Mouse (Mus musculus) liver, embryonic 11.5 days (tissue): Measurements from ENCODE around the gene Pak7. TPM values are rescaled to one million over a fixed set of nuclear protein-coding genes. Genes with fewer than 3 reads are reported as not detected.

Source experiments
- ATAC-seq: fragments of 200-750 bp; cut with Nextera tagmentation; replicated peaks from 2 replicates; pipeline ENCODE4 v1.8.0; 2017; ENCODE audit warnings: moderate number of reproducible peaks, mild to moderate bottlenecking, moderate TSS enrichment, moderate library complexity; ENCODE audit not compliant: low FRiP score
- DNase-seq: peaks from one replicate; pipeline ENCODE4 v3.0.0-alpha.2; 2017; ENCODE audit warnings: low spot score
- H3K27ac ChIP-seq: fragments of 300-500 bp; sonication (generic); 2 replicates; pipeline ENCODE4 v1.5.1; 2014; ENCODE audit warnings: mild to moderate bottlenecking, low read depth, low read length, control low read depth
- H3K27me3 ChIP-seq: fragments of 300-500 bp; sonication (generic); replicated peaks from 2 replicates; pipeline ENCODE4 v1.6.1; 2014; ENCODE audit warnings: low read length, mixed read lengths; ENCODE audit not compliant: control insufficient read depth, insufficient read depth
- H3K36me3 ChIP-seq: fragments of 300-500 bp; sonication (generic); 2 replicates; pipeline ENCODE4 v1.6.1; 2014; ENCODE audit warnings: mild to moderate bottlenecking, low read length, moderate library complexity, mixed read lengths; ENCODE audit not compliant: control insufficient read depth, insufficient read depth
- H3K4me1 ChIP-seq: fragments of 300-500 bp; sonication (generic); replicated peaks from 2 replicates; pipeline ENCODE4 v1.6.1; 2014; ENCODE audit warnings: low read length, mixed read lengths; ENCODE audit not compliant: control insufficient read depth, insufficient read depth
- H3K4me2 ChIP-seq: fragments of 300-500 bp; sonication (generic); 2 replicates; pipeline ENCODE4 v1.6.1; 2014; ENCODE audit warnings: mild to moderate bottlenecking, control low read depth, moderate library complexity
- H3K4me3 ChIP-seq: fragments of 300-500 bp; sonication (generic); 2 replicates; pipeline ENCODE4 v1.5.1; 2014; ENCODE audit warnings: low read depth, low read length, control low read depth
- H3K9ac ChIP-seq: fragments of 300-500 bp; sonication (generic); 2 replicates; pipeline ENCODE4 v1.6.1; 2014; ENCODE audit warnings: low read depth, low read length, control low read depth
- H3K9me3 ChIP-seq: fragments of 300-500 bp; sonication (generic); 2 replicates; pipeline ENCODE4 v1.6.1; 2016; ENCODE audit warnings: low read length, inconsistent platforms, mixed read lengths; ENCODE audit not compliant: control insufficient read depth
- WGBS: fragments of 180-500 bp; shearing (Covaris S2); extraction: QIAGEN DNeasy Blood & Tissue Kit; methylation state at CpG from one replicate; pipeline ENCODE4 v1.1.7; 2014; 5-methylcytosine and 5-hydroxymethylcytosine counted together
- polyA plus RNA-seq: library from polyadenylated mRNA; unstranded; fragments of >200 nt; fragmentation: Nextera tagmentation; extraction: Ambion mirVana; gene quantifications from 2 replicates; pipeline ENCODE4 v1.2.1, GENCODE M21; 2014

The Pak7 gene
- polyA plus RNA-seq, 1 experiment from 2014 or later, result 0.15 TPM

GRCm38 (mm10) chr2:136107597-136107996 lies 280.2 kb downstream of the Pak7 start:
- Histone ChIP-seq H3K27me3 (no peaks in the 10 kb centered on the region), H3K36me3 (no peaks in the 10 kb centered on the region), H3K9ac (no peak overlapping the region), H3K4me3 (no peak overlapping the region), H3K27ac (no peak overlapping the region), H3K9me3 (no peaks in the 10 kb centered on the region), H3K4me2 (no peak overlapping the region), H3K4me1 (no peaks in the 10 kb centered on the region)
- ATAC-seq (no peak), DNase-seq (no peak)

- no peaks in the 10 kb centered on the region for H3K27me3 ChIP-seq
- no peak for DNase-seq
Observed at GRCm38 (mm10) chr2:136097143-136097542, 290.6 kb downstream of the Pak7 start.

DNA sequence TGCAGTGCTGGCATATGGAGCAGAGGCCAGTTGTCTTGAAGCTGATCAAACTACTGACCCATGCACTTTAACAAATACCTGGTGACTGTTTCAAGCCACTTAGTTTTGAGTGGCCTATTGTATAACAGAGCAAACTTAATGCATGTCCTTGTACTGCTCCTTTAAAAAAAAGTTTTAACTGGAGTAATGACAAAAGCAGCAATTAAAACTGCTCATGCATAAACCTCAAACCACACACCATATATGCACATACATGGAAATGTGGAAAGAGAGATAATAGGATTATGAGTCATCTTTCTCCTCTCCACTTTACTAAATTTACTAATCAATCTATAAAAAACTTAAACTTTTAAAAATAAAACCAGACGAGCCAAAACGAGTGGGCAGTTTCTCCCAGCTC lies 291.8 kb downstream of the Pak7 start:
- 0 out of 2 replicates have a peak, but pooled peaks have one; percentile 15 for ATAC-seq
- 44% methylated on average over 2 of the region's 2 CpGs for WGBS

More at GRCm38 (mm10) chr2:136097143-136097542, 290.6 kb downstream of the Pak7 start:
- Histone ChIP-seq H3K36me3 (no peaks in the 10 kb centered on the region), H3K9ac (no peak overlapping the region), H3K4me3 (no peak overlapping the region), H3K9me3 (no peaks in the 10 kb centered on the region), H3K27ac (no peak overlapping the region), H3K4me1 (no peaks in the 10 kb centered on the region), H3K4me2 (no peak overlapping the region)
- 71% methylated on average over 3 of the region's 3 CpGs for WGBS
- ATAC-seq, result no peak

GRCm38 (mm10) chr2:136064356-136064755 lies 323.4 kb downstream of the Pak7 start:
- 91% methylated on average over 1 of the region's 1 CpGs for WGBS
- H3K4me2 ChIP-seq, result no peak overlapping the region
- no peak overlapping the region for H3K9ac ChIP-seq
- no peaks in the 10 kb centered on the region for H3K36me3 ChIP-seq
- DNase-seq (no peak), ATAC-seq (no peak)
- H3K9me3 ChIP-seq, result no peaks in the 10 kb centered on the region
- peaks cover 13% of the 10 kb centered on the region for H3K27me3 ChIP-seq
- no peaks in the 10 kb centered on the region for H3K4me1 ChIP-seq
- no peak overlapping the region for H3K4me3 ChIP-seq
- H3K27ac ChIP-seq, result no peak overlapping the region

More for the DNA sequence above, 291.8 kb downstream of the Pak7 start:
- no peak for DNase-seq
- Histone ChIP-seq H3K9ac (no peak overlapping the region), H3K27ac (no peak overlapping the region), H3K4me2 (no peak overlapping the region), H3K4me1 (no peaks in the 10 kb centered on the region), H3K4me3 (no peak overlapping the region), H3K9me3 (no peaks in the 10 kb centered on the region), H3K36me3 (no peaks in the 10 kb centered on the region), H3K27me3 (no peaks in the 10 kb centered on the region)

DNA sequence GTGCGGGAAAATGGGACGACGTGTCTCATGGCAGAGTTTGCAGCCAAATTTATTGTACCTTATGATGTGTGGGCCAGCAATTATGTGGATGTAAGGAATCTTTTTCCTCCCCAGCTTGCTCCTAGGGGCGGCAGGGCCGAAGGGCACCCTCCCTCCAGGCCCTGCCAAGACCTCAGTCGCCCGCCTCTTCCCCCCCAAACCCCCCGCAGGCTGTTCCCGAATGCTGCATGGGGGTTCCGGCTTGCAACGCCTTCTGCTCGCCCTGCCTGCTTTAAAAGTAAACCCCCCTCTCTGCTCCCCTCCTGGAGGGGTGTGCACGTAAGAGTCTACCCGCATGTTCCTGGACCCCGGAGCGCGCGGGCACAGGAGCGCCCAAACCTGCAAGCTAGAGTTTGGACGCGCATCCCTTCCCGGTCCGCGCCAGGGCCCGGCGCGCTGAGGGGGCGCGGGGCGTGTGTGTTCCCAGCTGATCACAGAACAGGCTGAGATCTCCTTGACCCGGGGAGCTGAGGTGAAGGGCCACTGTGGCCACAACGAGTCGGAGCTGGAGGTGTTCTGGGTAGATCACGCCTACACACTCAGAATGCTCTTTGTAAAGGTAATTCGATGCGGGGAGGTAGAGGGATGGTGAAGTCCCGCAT lies 328.6 kb downstream of the Pak7 start:
- no peaks in the 10 kb centered on the region for H3K36me3 ChIP-seq
- no peaks in the 10 kb centered on the region for H3K4me1 ChIP-seq
- DNase-seq, result no peak
- no peak overlapping the region for H3K9ac ChIP-seq
- no peak overlapping the region for H3K4me2 ChIP-seq
- ATAC-seq, result no peak
- H3K9me3 ChIP-seq, result no peaks in the 10 kb centered on the region
- H3K27me3 ChIP-seq, result peaks cover 35% of the 10 kb centered on the region
- H3K27ac ChIP-seq, result no peak overlapping the region
- H3K4me3 ChIP-seq, result no peak overlapping the region
- WGBS, result 5% methylated on average over 37 of the region's 37 CpGs

DNA sequence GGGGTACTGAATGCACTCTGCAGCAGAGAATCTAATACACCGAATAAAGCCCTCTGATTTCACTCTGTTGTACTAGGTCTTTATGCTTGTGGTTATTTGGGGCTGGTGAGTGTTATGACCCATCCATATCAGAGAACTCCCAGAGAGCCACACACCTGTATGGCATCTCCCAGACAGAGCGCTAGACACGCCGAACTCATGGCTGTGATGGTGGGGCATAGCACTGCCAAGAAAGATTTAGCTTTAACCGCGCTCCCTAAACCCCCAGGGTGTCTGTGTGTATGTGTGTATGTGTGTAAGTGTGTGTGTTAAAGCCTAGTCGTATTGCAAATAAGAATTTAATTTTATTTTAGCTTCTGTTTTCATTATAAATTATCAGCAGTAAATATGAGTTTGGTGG lies 329.4 kb downstream of the Pak7 start:
- Histone ChIP-seq H3K4me2 (0 out of 2 replicates have a peak overlapping the region, but pooled peaks have one; percentile 29), H3K36me3 (no peaks in the 10 kb centered on the region), H3K4me3 (no peak overlapping the region), H3K9me3 (no peaks in the 10 kb centered on the region), H3K4me1 (no peaks in the 10 kb centered on the region), H3K27ac (no peak overlapping the region), H3K27me3 (peaks cover 35% of the 10 kb centered on the region), H3K9ac (no peak overlapping the region)
- no peak for DNase-seq
- no peak for ATAC-seq
- 8% methylated on average over 7 of the region's 7 CpGs for WGBS

DNA sequence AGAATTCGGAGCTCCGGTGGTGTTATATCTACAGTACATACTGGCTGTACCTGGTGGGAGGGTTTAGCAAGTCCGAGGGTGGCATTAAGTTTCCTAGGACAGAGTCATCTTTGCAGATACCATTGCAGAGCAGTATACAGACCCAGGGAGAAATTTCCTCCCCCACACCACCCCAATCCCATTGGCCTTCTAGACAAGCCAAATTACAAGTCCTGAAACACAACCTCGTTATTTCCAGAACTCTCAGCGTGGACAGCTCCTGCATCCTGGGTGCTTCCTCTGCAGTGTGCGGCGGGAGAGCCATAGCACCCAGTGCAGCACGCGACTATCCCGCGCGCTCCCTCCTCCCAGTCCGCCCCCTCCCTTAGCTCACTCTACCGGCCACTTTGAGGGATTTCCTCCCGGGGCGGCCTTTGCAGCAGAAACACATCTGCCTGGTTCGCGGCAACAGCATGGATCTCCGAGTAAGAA lies 329.9 kb downstream of the Pak7 start:
- H3K4me3 ChIP-seq, result no peak overlapping the region
- DNase-seq, result no peak
- H3K27ac ChIP-seq, result no peak overlapping the region
- H3K27me3 ChIP-seq, result peaks cover 35% of the 10 kb centered on the region
- H3K9me3 ChIP-seq, result no peaks in the 10 kb centered on the region
- ATAC-seq, result no peak; the same call in 1 of the 2 replicates
- no peaks in the 10 kb centered on the region for H3K4me1 ChIP-seq
- peak overlapping the region; percentile 29; the same call in 1 of the 2 replicates for H3K4me2 ChIP-seq
- H3K36me3 ChIP-seq, result no peaks in the 10 kb centered on the region
- H3K9ac ChIP-seq, result no peak overlapping the region
- WGBS, result 10% methylated on average over 19 of the region's 19 CpGs

- 10% methylated on average over 8 of the region's 8 CpGs for WGBS
- Histone ChIP-seq H3K4me3 (no peak within 1 kb of the TSS), H3K9ac (no peak within 1 kb of the TSS), H3K9me3 (no peaks in the 10 kb centered on the region), H3K36me3 (no peaks in the 10 kb centered on the region), H3K27me3 (peaks cover 10% of the 10 kb centered on the region; the same call in 1 of the 2 replicates), H3K4me1 (no peaks in the 10 kb centered on the region), H3K27ac (no peak within 1 kb of the TSS), H3K4me2 (peak within 1 kb of the TSS; percentile 24; the same call in 1 of the 2 replicates)
- no peak for ATAC-seq
- no peak for DNase-seq
Observed at GRCm38 (mm10) chr2:136051688-136052289, 336.0 kb downstream of the Pak7 start, which contains the start of gene Lamp5. TSS of gene Lamp5 (plus strand) at chr2:136052239.
